Mouse (Mus musculus) thymus, adult 2 months (tissue): ENCODE measurements around the gene St7l.

Experiments used
- CTCF ChIP-seq: fragments of 200-500 bp; IDR thresholded peaks from 2 replicates; pipeline ENCODE4 v1.5.1; 2012; ENCODE audit warnings: mild to moderate bottlenecking, control low read depth, low read length, moderate library complexity, borderline replicate concordance; ENCODE audit not compliant: control insufficient read depth, poor library complexity, insufficient read depth; ENCODE audit errors: extremely low read depth
- POLR2A ChIP-seq: fragments of 200-500 bp; IDR thresholded peaks from 2 replicates; pipeline ENCODE4 v1.6.1; 2012; ENCODE audit warnings: mild to moderate bottlenecking, low read length, control low read depth, moderate library complexity; ENCODE audit not compliant: control insufficient read depth, poor library complexity, insufficient read depth; ENCODE audit errors: extremely low read depth

GRCm38 (mm10) chr3:104944894-104945293 is 81.1 kb downstream of the St7l start:
- TF ChIP-seq CTCF (no peak), POLR2A (no peak)
